Mouse (Mus musculus) hindbrain, embryonic 14.5 days (tissue): ENCODE measurements around the gene Thrb. TPM values are rescaled to one million over a fixed set of nuclear protein-coding genes. Genes with fewer than 3 reads are reported as not detected.

Experiments
- ATAC-seq: fragments of 200-750 bp; cut with Nextera tagmentation; 2 replicates; pipeline ENCODE4 v1.8.0; 2017; ENCODE audit warnings: moderate number of reproducible peaks, mild to moderate bottlenecking, moderate TSS enrichment, moderate library complexity; ENCODE audit not compliant: low FRiP score
- DNase-seq: peaks from one replicate; pipeline ENCODE4 v3.0.0-alpha.2; 2015; ENCODE audit warnings: low spot score
- H3K27ac ChIP-seq: fragments of 300-500 bp; sonication (generic); 2 replicates; pipeline ENCODE4 v1.5.1; 2014; ENCODE audit warnings: mild to moderate bottlenecking, moderate library complexity
- H3K27me3 ChIP-seq: fragments of 300-500 bp; sonication (generic); 2 replicates; pipeline ENCODE4 v1.6.1; 2014; ENCODE audit warnings: mild to moderate bottlenecking, low read length, mixed read lengths; ENCODE audit not compliant: control insufficient read depth, insufficient read depth
- H3K36me3 ChIP-seq: fragments of 300-500 bp; sonication (generic); replicated peaks from 2 replicates; pipeline ENCODE4 v1.6.1; 2014; ENCODE audit not compliant: control insufficient read depth, insufficient read depth
- H3K4me1 ChIP-seq: fragments of 300-500 bp; sonication (generic); replicated peaks from 2 replicates; pipeline ENCODE4 v1.6.1; 2014; ENCODE audit warnings: antibody characterized with exemption, low read length, mixed read lengths; ENCODE audit not compliant: control insufficient read depth, insufficient read depth
- H3K4me2 ChIP-seq: fragments of 300-500 bp; sonication (generic); replicated peaks from 2 replicates; pipeline ENCODE4 v1.6.1; 2014; ENCODE audit warnings: mild to moderate bottlenecking, moderate library complexity
- H3K4me3 ChIP-seq: fragments of 300-500 bp; sonication (generic); replicated peaks from 2 replicates; pipeline ENCODE4 v1.5.1; 2014; ENCODE audit warnings: mild to moderate bottlenecking, low read length
- H3K9ac ChIP-seq: fragments of 300-500 bp; sonication (generic); 2 replicates; pipeline ENCODE4 v1.6.1; 2014
- H3K9me3 ChIP-seq: fragments of 300-500 bp; sonication (generic); 2 replicates; pipeline ENCODE4 v1.6.1; 2016; ENCODE audit warnings: low read length; ENCODE audit not compliant: control insufficient read depth
- WGBS: fragments of 180-500 bp; shearing (Covaris S2); extraction: QIAGEN DNeasy Blood & Tissue Kit; methylation state at CpG from one replicate; pipeline ENCODE4 v1.1.7; 2014; 5-methylcytosine and 5-hydroxymethylcytosine counted together
- polyA plus RNA-seq: library from polyadenylated mRNA; unstranded; fragments of >200 nt; fragmentation: Nextera tagmentation; extraction: Ambion mirVana; gene quantifications from 2 replicates; pipeline ENCODE4 v1.2.1, GENCODE M21; 2014

Gene Thrb
- polyA plus RNA-seq, 1 experiment from 2014 or later: 1.4 TPM

DNA sequence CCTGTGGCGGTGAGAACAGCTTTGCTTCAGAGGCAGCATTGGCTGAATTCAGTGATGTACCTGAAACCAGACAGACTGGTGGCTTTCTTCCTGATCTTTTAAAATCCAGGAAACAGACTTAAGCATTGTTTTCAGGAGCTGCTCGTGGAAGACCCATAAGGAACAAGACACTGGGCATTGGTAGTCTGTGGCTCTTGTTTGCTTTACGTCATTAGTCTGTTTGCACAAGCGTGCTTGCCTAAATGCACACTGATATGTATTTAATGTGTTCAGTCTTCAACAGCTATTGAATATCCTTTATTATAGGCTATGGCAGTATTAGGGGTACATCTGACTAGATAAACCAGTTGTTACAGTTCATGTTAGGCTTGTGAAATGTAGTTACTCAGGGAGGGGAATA lies 67.8 kb downstream of the Thrb start:
- no peak overlapping the region for H3K27ac ChIP-seq
- H3K4me2 ChIP-seq: no peak overlapping the region
- no peak overlapping the region for H3K4me3 ChIP-seq
- no peaks in the 10 kb centered on the region for H3K9me3 ChIP-seq
- ATAC-seq: no peak
- H3K36me3 ChIP-seq: no peaks in the 10 kb centered on the region
- no peak overlapping the region for H3K9ac ChIP-seq
- H3K4me1 ChIP-seq: no peaks in the 10 kb centered on the region
- no peak for DNase-seq
- WGBS: 88% methylated on average over 4 of the region's 4 CpGs
- no peaks in the 10 kb centered on the region for H3K27me3 ChIP-seq

- DNase-seq (no peak), ATAC-seq (no peak)
- Histone ChIP-seq H3K27ac (no peak overlapping the region), H3K4me3 (no peak overlapping the region), H3K9me3 (no peaks in the 10 kb centered on the region), H3K9ac (no peak overlapping the region), H3K27me3 (no peaks in the 10 kb centered on the region), H3K4me1 (no peaks in the 10 kb centered on the region), H3K36me3 (no peaks in the 10 kb centered on the region), H3K4me2 (no peak overlapping the region)
- 87% methylated on average over 2 of the region's 2 CpGs for WGBS
These were observed 68.8 kb downstream of the Thrb start for GRCm38 (mm10) chr14:17728889-17729288.

DNA sequence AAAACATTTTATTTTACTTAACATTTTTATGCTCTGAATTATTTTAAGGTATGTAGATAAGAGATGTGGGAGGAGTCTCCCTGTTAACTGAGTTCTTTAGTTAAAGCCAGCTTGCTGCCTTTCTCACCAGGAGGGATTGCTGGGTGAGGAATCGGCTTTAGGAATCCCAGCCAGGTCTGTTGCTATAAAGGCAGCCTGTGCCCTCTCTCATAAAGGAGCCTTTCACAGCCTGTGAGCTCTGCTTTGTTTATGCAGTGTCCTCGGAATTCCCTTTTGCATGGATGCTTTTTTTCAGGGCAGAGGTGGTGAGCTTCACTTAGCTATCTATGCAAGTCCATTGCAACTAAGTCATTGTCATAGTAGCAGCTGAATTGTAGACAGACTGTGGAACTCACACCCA lies 71.0 kb downstream of the Thrb start:
- no peaks in the 10 kb centered on the region for H3K36me3 ChIP-seq
- no peaks in the 10 kb centered on the region for H3K9me3 ChIP-seq
- no peak overlapping the region for H3K27ac ChIP-seq
- H3K27me3 ChIP-seq: no peaks in the 10 kb centered on the region
- 3% methylated on average over 2 of the region's 2 CpGs for WGBS
- DNase-seq (peak; percentile 28), ATAC-seq (no peak)
- no peak overlapping the region for H3K4me3 ChIP-seq
- H3K4me2 ChIP-seq: no peak overlapping the region
- no peaks in the 10 kb centered on the region for H3K4me1 ChIP-seq
- no peak overlapping the region for H3K9ac ChIP-seq

GRCm38 (mm10) chr14:17733077-17733778 lies 73.2 kb downstream of the Thrb start:
- ATAC-seq: no peak
- WGBS: 88% methylated on average over 2 of the region's 2 CpGs
- H3K9me3 ChIP-seq: no peaks in the 10 kb centered on the region
- H3K9ac ChIP-seq: no peak overlapping the region
- H3K27ac ChIP-seq: no peak overlapping the region
- H3K27me3 ChIP-seq: no peaks in the 10 kb centered on the region
- no peaks in the 10 kb centered on the region for H3K36me3 ChIP-seq
- no peak overlapping the region for H3K4me2 ChIP-seq
- no peaks in the 10 kb centered on the region for H3K4me1 ChIP-seq
- DNase-seq: no peak
- no peak overlapping the region for H3K4me3 ChIP-seq

GRCm38 (mm10) chr14:17733779-17734137 lies 73.7 kb downstream of the Thrb start:
- H3K4me1 ChIP-seq: no peaks in the 10 kb centered on the region
- no peak overlapping the region for H3K9ac ChIP-seq
- H3K4me3 ChIP-seq: no peak overlapping the region
- no peak overlapping the region for H3K27ac ChIP-seq
- H3K27me3 ChIP-seq: no peaks in the 10 kb centered on the region
- H3K4me2 ChIP-seq: no peak overlapping the region
- WGBS: 73% methylated on average over 2 of the region's 2 CpGs
- DNase-seq (no peak), ATAC-seq (no peak)
- no peaks in the 10 kb centered on the region for H3K9me3 ChIP-seq
- H3K36me3 ChIP-seq: no peaks in the 10 kb centered on the region

GRCm38 (mm10) chr14:17735440-17735839 lies 75.4 kb downstream of the Thrb start:
- no peak overlapping the region for H3K9ac ChIP-seq
- no peaks in the 10 kb centered on the region for H3K4me1 ChIP-seq
- WGBS: 84% methylated on average over 6 of the region's 6 CpGs
- H3K36me3 ChIP-seq: no peaks in the 10 kb centered on the region
- no peaks in the 10 kb centered on the region for H3K27me3 ChIP-seq
- H3K4me2 ChIP-seq: no peak overlapping the region
- DNase-seq (no peak), ATAC-seq (no peak)
- H3K4me3 ChIP-seq: no peak overlapping the region
- H3K27ac ChIP-seq: no peak overlapping the region
- H3K9me3 ChIP-seq: no peaks in the 10 kb centered on the region

GRCm38 (mm10) chr14:17740903-17741302 lies 80.8 kb downstream of the Thrb start:
- Histone ChIP-seq H3K4me3 (no peak overlapping the region), H3K4me2 (no peak overlapping the region), H3K9me3 (no peaks in the 10 kb centered on the region), H3K27me3 (no peaks in the 10 kb centered on the region), H3K4me1 (no peaks in the 10 kb centered on the region), H3K36me3 (no peaks in the 10 kb centered on the region), H3K27ac (no peak overlapping the region), H3K9ac (no peak overlapping the region)
- WGBS: 55% methylated on average over 3 of the region's 3 CpGs
- no peak for DNase-seq
- no peak for ATAC-seq

DNA sequence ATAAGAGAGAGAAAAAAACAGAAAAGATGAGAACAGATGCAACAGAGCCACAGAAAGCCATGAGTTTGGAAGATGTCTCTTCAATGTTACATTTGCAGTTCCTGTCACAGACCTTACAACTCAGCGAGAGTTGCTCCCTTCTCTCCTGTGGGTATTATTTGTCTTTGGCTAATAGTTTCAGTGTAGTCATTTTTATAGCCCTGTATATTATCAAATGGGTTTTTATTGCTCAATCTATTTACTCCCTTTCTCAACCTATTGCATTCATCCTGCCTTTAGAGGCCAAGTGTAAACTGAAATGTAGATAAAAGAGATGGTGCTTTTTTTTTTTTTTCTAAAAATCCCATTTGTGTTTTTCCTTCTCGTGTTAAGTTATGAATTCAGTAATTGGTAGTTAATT lies 82.2 kb downstream of the Thrb start:
- Histone ChIP-seq H3K4me1 (no peaks in the 10 kb centered on the region), H3K36me3 (no peaks in the 10 kb centered on the region), H3K27ac (no peak overlapping the region), H3K9ac (no peak overlapping the region), H3K9me3 (no peaks in the 10 kb centered on the region), H3K4me3 (no peak overlapping the region), H3K27me3 (no peaks in the 10 kb centered on the region), H3K4me2 (no peak overlapping the region)
- no peak for ATAC-seq
- DNase-seq: no peak
- WGBS: 69% methylated on average over 2 of the region's 2 CpGs

DNA sequence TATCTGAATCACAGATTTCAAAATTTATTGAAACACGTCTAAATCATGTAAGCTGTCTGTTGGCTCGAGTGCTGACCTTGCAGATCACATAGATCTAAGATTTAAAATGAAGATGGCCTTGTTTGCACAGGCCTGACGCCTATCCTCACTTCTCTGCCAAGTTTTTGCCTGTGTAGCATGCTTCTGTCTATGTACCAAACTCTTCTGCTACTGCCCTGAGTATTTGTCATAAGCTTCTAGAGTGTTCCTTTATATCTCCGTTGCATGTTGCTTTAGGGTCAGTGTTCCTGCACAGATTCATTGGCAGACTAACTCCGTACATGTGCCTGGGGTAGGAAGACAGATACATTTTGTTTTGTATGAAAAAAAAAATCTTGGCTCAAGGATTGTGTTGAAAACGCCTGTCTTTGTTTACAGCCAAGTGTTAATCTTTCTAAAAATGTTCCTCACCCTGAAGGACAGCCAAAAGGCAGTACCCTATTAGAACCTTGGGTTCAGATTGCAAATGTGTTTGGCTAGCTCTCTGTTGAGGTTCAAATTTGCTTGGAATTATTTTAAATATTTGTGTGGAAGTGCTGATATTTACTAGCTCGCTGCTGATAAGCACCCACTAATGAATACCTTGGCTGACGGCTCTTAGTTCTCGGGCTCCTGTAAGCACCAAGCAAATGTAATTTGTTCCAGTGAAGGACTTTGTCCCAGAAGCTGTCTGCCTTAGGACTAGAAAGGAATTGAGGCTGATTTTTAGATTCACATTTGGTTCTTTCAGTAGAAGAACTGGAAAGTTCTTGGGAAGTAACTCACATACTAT lies 83.0 kb downstream of the Thrb start:
- H3K4me3 ChIP-seq: no peak overlapping the region
- H3K4me2 ChIP-seq: no peak overlapping the region
- DNase-seq (no peak), ATAC-seq (no peak)
- H3K27ac ChIP-seq: no peak overlapping the region
- WGBS: 77% methylated on average over 9 of the region's 9 CpGs
- no peak overlapping the region for H3K9ac ChIP-seq
- H3K9me3 ChIP-seq: no peaks in the 10 kb centered on the region
- no peaks in the 10 kb centered on the region for H3K4me1 ChIP-seq
- H3K27me3 ChIP-seq: no peaks in the 10 kb centered on the region
- H3K36me3 ChIP-seq: no peaks in the 10 kb centered on the region
